Mouse (Mus musculus) kidney, postnatal 0 days (tissue): ENCODE measurements around the gene Tbc1d10a. TPM values are rescaled to one million over a fixed set of nuclear protein-coding genes. Genes with fewer than 3 reads are reported as not detected.
"Not testable (repeated sequence)": the region's sequence is repeated elsewhere in the genome, so short reads cannot be mapped to it uniquely, and the experiment has no call there.

Experiments used
- ATAC-seq: fragments of 200-750 bp; cut with Nextera tagmentation; replicated peaks from 2 replicates; pipeline ENCODE4 v1.8.0; 2017; ENCODE audit warnings: low read depth, moderate number of reproducible peaks, moderate TSS enrichment, moderate library complexity; ENCODE audit not compliant: low FRiP score
- DNase-seq: peaks from one replicate; pipeline ENCODE4 v3.0.0-alpha.2; 2016; ENCODE audit warnings: low spot score
- H3K27ac ChIP-seq: fragments of 300-500 bp; sonication (generic); 2 replicates; pipeline ENCODE4 v1.5.1; 2014; ENCODE audit warnings: mild to moderate bottlenecking
- H3K27me3 ChIP-seq: fragments of 300-500 bp; sonication (generic); 2 replicates; pipeline ENCODE4 v1.6.1; 2014; ENCODE audit warnings: low read length, mixed read lengths; ENCODE audit not compliant: insufficient read depth
- H3K36me3 ChIP-seq: fragments of 300-500 bp; sonication (generic); 2 replicates; pipeline ENCODE4 v1.6.1; 2014; ENCODE audit warnings: low read length, mixed read lengths; ENCODE audit not compliant: insufficient read depth
- H3K4me1 ChIP-seq: fragments of 300-500 bp; sonication (generic); replicated peaks from 2 replicates; pipeline ENCODE4 v1.6.1; 2014; ENCODE audit warnings: antibody characterized with exemption, low read length, mixed read lengths; ENCODE audit not compliant: insufficient read depth
- H3K4me2 ChIP-seq: fragments of 300-500 bp; sonication (generic); 2 replicates; pipeline ENCODE4 v1.6.1; 2014; ENCODE audit warnings: mild to moderate bottlenecking, low read length, moderate library complexity, mixed read lengths
- H3K4me3 ChIP-seq: fragments of 300-500 bp; sonication (generic); replicated peaks from 2 replicates; pipeline ENCODE4 v1.5.1; 2014; ENCODE audit warnings: low read depth, low read length
- H3K9ac ChIP-seq: fragments of 300-500 bp; sonication (generic); 2 replicates; pipeline ENCODE4 v1.6.1; 2014; ENCODE audit warnings: low read depth, low read length
- H3K9me3 ChIP-seq: fragments of 300-500 bp; sonication (generic); replicated peaks from 2 replicates; pipeline ENCODE4 v1.6.1; 2016; ENCODE audit warnings: low read length, inconsistent platforms, mixed read lengths
- CTCF ChIP-seq: IDR thresholded peaks from 2 replicates; pipeline ENCODE4 v1.5.1; 2016; ENCODE audit warnings: antibody characterized with exemption, low read depth, mild to moderate bottlenecking, moderate library complexity
- WGBS: fragments of 180-500 bp; shearing (Covaris S2); extraction: QIAGEN DNeasy Blood & Tissue Kit; methylation state at CpG from one replicate; pipeline ENCODE4 v1.1.7; 2014; 5-methylcytosine and 5-hydroxymethylcytosine counted together
- polyA plus RNA-seq: library from polyadenylated mRNA; unstranded; fragments of >200 nt; fragmentation: Nextera tagmentation; extraction: Ambion mirVana; gene quantifications from 2 replicates; pipeline ENCODE4 v1.2.1, GENCODE M21; 2015

Gene Tbc1d10a
- polyA plus RNA-seq, 1 experiment from 2014 or later, result 40.6 TPM

GRCm38 (mm10) chr11:4177716-4178115, 8.9 kb upstream of the Tbc1d10a start:
- DNase-seq, result no peak
- H3K9ac ChIP-seq, result no peak overlapping the region

GRCm38 (mm10) chr11:4182061-4182460, 4.5 kb upstream of the Tbc1d10a start:
- H3K4me1 ChIP-seq, result no peaks in the 10 kb centered on the region
- no peak overlapping the region for H3K4me2 ChIP-seq
- no peak overlapping the region for H3K4me3 ChIP-seq
- no peak for ATAC-seq
- no peak overlapping the region for H3K27ac ChIP-seq
- 22% methylated on average over 1 of the region's 1 CpGs for WGBS
- no peak overlapping the region for H3K9ac ChIP-seq
- DNase-seq, result no peak
- no peaks in the 10 kb centered on the region for H3K9me3 ChIP-seq
- no peak for TF ChIP-seq CTCF
- H3K36me3 ChIP-seq, result peaks cover 51% of the 10 kb centered on the region
- no peaks in the 10 kb centered on the region for H3K27me3 ChIP-seq

More at GRCm38 (mm10) chr11:4177716-4178115, 8.9 kb upstream of the Tbc1d10a start:
- Histone ChIP-seq H3K36me3 (peaks cover 91% of the 10 kb centered on the region), H3K27ac (no peak overlapping the region), H3K9me3 (no peaks in the 10 kb centered on the region), H3K4me3 (no peak overlapping the region), H3K4me2 (no peak overlapping the region), H3K27me3 (no peaks in the 10 kb centered on the region), H3K4me1 (no peaks in the 10 kb centered on the region)
- no peak for TF ChIP-seq CTCF
- no peak for ATAC-seq
- WGBS, result 75% methylated on average over 4 of the region's 4 CpGs

- no peak for DNase-seq
- Histone ChIP-seq H3K4me2 (no peak overlapping the region), H3K4me1 (peaks cover 14% of the 10 kb centered on the region), H3K36me3 (peaks cover 36% of the 10 kb centered on the region), H3K9ac (no peak overlapping the region), H3K27me3 (no peaks in the 10 kb centered on the region), H3K27ac (no peak overlapping the region), H3K4me3 (no peak overlapping the region), H3K9me3 (no peaks in the 10 kb centered on the region)
- no peak for TF ChIP-seq CTCF
- no peak for ATAC-seq
These were observed 3.1 kb upstream of the Tbc1d10a start for GRCm38 (mm10) chr11:4183511-4183910.

DNA sequence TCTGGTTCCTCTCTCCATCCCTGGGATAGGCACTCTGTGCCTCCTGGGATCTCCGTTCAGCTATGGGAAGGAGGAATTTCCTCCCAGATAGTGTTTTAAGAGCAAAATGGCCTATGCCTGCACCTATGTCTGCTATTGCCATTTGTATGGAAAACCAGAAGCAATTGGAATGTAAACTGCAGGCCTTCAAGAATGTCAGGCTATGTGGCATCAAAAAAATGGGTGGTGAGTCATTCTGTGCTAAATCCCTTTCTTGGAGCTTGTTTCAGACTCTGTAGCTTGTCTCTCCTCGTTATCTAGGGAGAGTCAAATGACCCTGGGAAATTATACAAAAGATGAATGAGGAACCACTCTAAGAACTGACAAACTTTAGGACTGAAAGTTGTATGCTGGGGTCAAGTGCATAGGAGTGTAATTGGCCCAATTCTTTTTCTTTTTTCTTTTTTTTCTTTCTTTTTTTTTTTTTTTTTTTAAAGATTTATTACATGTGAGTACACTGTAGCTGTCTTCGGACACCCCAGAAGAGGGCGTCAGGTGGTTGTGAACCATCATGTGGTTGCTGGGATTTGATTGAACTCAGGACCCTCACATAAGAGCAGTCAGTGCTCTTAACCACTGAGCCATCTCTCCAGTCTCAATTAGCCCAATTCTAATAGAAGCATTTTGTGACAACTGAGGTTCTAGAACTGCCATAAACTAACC, 2.2 kb upstream of the Tbc1d10a start:
- no peak for ATAC-seq
- Histone ChIP-seq H3K9ac (no peak overlapping the region), H3K4me3 (no peak overlapping the region), H3K36me3 (peaks cover 28% of the 10 kb centered on the region), H3K27me3 (no peaks in the 10 kb centered on the region), H3K4me1 (peaks cover 14% of the 10 kb centered on the region), H3K4me2 (no peak overlapping the region), H3K27ac (no peak overlapping the region), H3K9me3 (no peaks in the 10 kb centered on the region)
- WGBS, result 60% methylated on average over 4 of the region's 4 CpGs
- TF ChIP-seq CTCF, result peak; percentile 40; the same call in 1 of the 2 replicates
- no peak for DNase-seq

DNA sequence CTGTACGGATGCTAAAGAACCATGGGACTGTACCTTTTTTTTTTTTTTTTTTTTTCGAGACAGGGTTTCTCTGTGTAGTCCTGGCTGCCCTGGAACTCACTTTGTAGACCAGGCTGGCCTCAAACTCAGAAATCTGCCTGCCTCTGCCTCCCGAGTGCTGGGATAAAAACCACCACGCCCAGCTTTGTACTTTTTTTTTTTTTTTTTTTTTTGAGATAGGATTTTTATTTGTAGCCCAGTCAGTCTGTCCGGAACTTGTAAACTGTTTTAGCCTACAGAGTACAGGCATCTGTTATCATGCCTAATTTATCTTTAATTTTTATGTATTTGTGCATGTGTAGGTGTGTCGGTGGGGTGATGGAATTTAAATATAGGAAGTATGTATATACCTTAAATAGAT, 1.1 kb upstream of the Tbc1d10a start:
- H3K4me3 ChIP-seq, H3K9ac ChIP-seq, H3K27ac ChIP-seq, H3K9me3 ChIP-seq, DNase-seq, H3K4me2 ChIP-seq, ATAC-seq, H3K27me3 ChIP-seq: not testable (repeated sequence)
- Histone ChIP-seq H3K4me1 (peaks cover 17% of the 10 kb centered on the region), H3K36me3 (peaks cover 18% of the 10 kb centered on the region)
- 94% methylated on average over 6 of the region's 6 CpGs for WGBS

DNA sequence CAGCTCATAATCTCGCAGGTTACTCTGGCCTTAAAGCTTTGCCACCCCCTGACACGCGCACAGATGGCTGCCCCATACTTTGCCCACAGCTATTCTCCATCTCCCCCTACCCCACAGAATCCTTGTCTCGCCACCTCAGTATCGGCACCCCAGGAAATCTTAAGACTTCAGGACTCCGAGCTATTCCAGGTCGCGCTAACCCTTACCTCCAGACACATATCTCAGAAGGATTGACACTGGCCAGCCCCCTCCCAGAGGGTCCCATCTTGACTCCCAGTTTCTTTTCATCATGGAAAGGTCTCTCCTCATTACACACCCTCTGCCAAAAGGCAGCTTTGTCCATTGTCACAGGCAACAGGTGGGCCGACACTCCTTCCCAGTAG, 720 bp downstream of the Tbc1d10a start:
- ATAC-seq, result no peak
- peak overlapping the region; percentile 78; the same call in 1 of the 2 replicates for H3K27ac ChIP-seq
- peak overlapping the region; percentile 95 for H3K4me2 ChIP-seq
- H3K9me3 ChIP-seq, result no peaks in the 10 kb centered on the region
- H3K36me3 ChIP-seq, result 0 out of 2 replicates have a peak, but pooled peaks cover 4% of the 10 kb centered on the region
- no peak for TF ChIP-seq CTCF
- no peak for DNase-seq
- WGBS, result 12% methylated on average over 9 of the region's 9 CpGs
- H3K4me3 ChIP-seq, result peak overlapping the region; percentile 88
- peaks cover 21% of the 10 kb centered on the region for H3K4me1 ChIP-seq
- H3K27me3 ChIP-seq, result no peaks in the 10 kb centered on the region
- peak overlapping the region; percentile 94 for H3K9ac ChIP-seq

GRCm38 (mm10) chr11:4189182-4189581, 2.6 kb downstream of the Tbc1d10a start:
- Histone ChIP-seq H3K4me3 (no peak overlapping the region), H3K4me1 (peaks cover 21% of the 10 kb centered on the region), H3K4me2 (no peak overlapping the region), H3K27ac (peak overlapping the region; percentile 14; the same call in 1 of the 2 replicates), H3K27me3 (no peaks in the 10 kb centered on the region), H3K9me3 (no peaks in the 10 kb centered on the region), H3K9ac (no peak overlapping the region), H3K36me3 (0 out of 2 replicates have a peak, but pooled peaks cover 2% of the 10 kb centered on the region)
- TF ChIP-seq CTCF, result no peak
- DNase-seq, result no peak
- WGBS, result 76% methylated on average over 6 of the region's 6 CpGs
- peak; percentile 30 for ATAC-seq
